In the genomic region with DNA sequence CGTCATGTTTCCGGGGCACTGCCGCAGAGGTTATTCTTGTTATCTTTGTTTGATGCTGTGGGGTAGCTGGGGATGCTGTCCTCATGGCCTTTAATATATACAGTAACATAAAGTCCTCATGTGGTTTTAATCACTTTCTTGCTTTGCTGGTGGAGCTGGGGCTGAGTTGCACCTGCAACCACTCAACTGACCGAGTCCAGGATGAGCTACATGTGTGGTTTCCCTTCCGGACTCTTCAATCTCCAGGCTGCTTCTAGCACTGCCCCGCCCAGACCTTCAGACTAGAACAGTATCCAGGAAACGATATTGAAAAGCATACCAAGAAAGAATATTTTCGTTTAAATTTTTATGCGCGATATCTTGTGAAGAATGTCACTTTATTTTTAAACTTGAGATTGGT, we compare ENCODE assay signal across 14 mouse cellular contexts.
DNase-seq lines count a peak whose midpoint lies in the region; ATAC-seq and TF ChIP-seq lines count a peak whose summit lies in the region.
"Had no signal": no experiment of that assay in that cellular context is flagged by ENCODE, and none has a peak within 500 bp of the region (broad histone marks: within the 10 kb centered on the region; RNA-seq: fewer than 3 reads in every experiment).

No protein-coding gene starts in this region.

- no peaks in the 10 kb centered on the region for H3K27me3 ChIP-seq in hindbrain, embryonic 13.5 days
- no peaks in the 10 kb centered on the region for H3K27me3 ChIP-seq in hindbrain, postnatal 0 days (ENCODE audit: insufficient read depth, low read length)
- no peaks in the 10 kb centered on the region for H3K27me3 ChIP-seq in midbrain, embryonic 15.5 days (replicated peaks)
- no peaks in the 10 kb centered on the region for H3K27me3 ChIP-seq in midbrain, embryonic 10.5 days (ENCODE audit: low read depth, poor library complexity, severe bottlenecking)
- H3K27me3 ChIP-seq in embryonic facial prominence, embryonic 13.5 days = no peaks in the 10 kb centered on the region
- no peaks in the 10 kb centered on the region for H3K27me3 ChIP-seq in limb, embryonic 14.5 days (ENCODE audit: control insufficient read depth, insufficient read depth, low read length)
- H3K27me3 ChIP-seq in thymus, adult 2 months (ENCODE audit: control insufficient read depth, insufficient read depth, low read length) = no peaks in the 10 kb centered on the region
- H3K27me3 ChIP-seq: forebrain, embryonic 12.5 days; heart, embryonic 13.5 days had no signal

- WGBS in hindbrain, embryonic 13.5 days = 88% methylated on average over 10 of the region's 10 CpGs
- WGBS in hindbrain, postnatal 0 days = 88% methylated on average over 10 of the region's 10 CpGs
- WGBS in midbrain, embryonic 15.5 days = 81% methylated on average over 10 of the region's 10 CpGs
- WGBS in midbrain, embryonic 10.5 days = 89% methylated on average over 10 of the region's 10 CpGs
- WGBS in embryonic facial prominence, embryonic 13.5 days = 35% methylated on average over 10 of the region's 10 CpGs
- WGBS in limb, embryonic 14.5 days = 56% methylated on average over 10 of the region's 10 CpGs
- WGBS in thymus, adult 2 months = 78% methylated on average over 10 of the region's 10 CpGs

- no peak for TF ChIP-seq CTCF in hindbrain, postnatal 0 days (IDR thresholded peaks at IDR 0.05; ENCODE audit: low read depth)
- TF ChIP-seq CTCF in thymus, adult 2 months (IDR thresholded peaks at IDR 0.05; ENCODE audit: borderline replicate concordance, control insufficient read depth, extremely low read depth, insufficient read depth, low read length, poor library complexity) = no peak

- no peak overlapping the region for H3K9ac ChIP-seq in hindbrain, embryonic 13.5 days
- H3K9ac ChIP-seq in hindbrain, postnatal 0 days (replicated peaks; ENCODE audit: low read length) = no peak overlapping the region
- H3K9ac ChIP-seq in midbrain, embryonic 15.5 days = no peak overlapping the region
- no peak overlapping the region for H3K9ac ChIP-seq in embryonic facial prominence, embryonic 13.5 days
- H3K9ac ChIP-seq in limb, embryonic 14.5 days (ENCODE audit: low read depth, low read length, severe bottlenecking) = no peak overlapping the region
- H3K9ac ChIP-seq: forebrain, embryonic 12.5 days; heart, embryonic 13.5 days; liver, postnatal 0 days had no signal

- no peak for TF ChIP-seq POLR2A in limb, embryonic 14.5 days (IDR thresholded peaks at IDR 0.05; ENCODE audit: borderline replicate concordance, extremely low read depth, insufficient read depth, insufficient read length)
- no peak for TF ChIP-seq POLR2A in thymus, adult 2 months (IDR thresholded peaks at IDR 0.05; ENCODE audit: control insufficient read depth, extremely low read depth, insufficient read depth, low read length, poor library complexity)

- peak overlapping the region; percentile 4; the same call in 1 of the 2 replicates for H3K27ac ChIP-seq in hindbrain, embryonic 13.5 days
- H3K27ac ChIP-seq in hindbrain, postnatal 0 days = no peak overlapping the region
- 0 out of 2 replicates have a peak overlapping the region, but pooled peaks have one; percentile 38 for H3K27ac ChIP-seq in midbrain, embryonic 15.5 days
- H3K27ac ChIP-seq in midbrain, embryonic 10.5 days (replicated peaks) = no peak overlapping the region
- H3K27ac ChIP-seq in embryonic facial prominence, embryonic 13.5 days = no peak overlapping the region
- no peak overlapping the region for H3K27ac ChIP-seq in limb, embryonic 14.5 days (replicated peaks; ENCODE audit: low read depth, low read length)
- H3K27ac ChIP-seq in thymus, adult 2 months (ENCODE audit: control insufficient read depth, insufficient read depth, low read length) = no peak overlapping the region
- H3K27ac ChIP-seq: forebrain, embryonic 12.5 days; heart, embryonic 13.5 days had no signal

- no peaks in the 10 kb centered on the region for H3K9me3 ChIP-seq in hindbrain, embryonic 13.5 days
- no peaks in the 10 kb centered on the region for H3K9me3 ChIP-seq in hindbrain, postnatal 0 days (ENCODE audit: low read length)
- no peaks in the 10 kb centered on the region for H3K9me3 ChIP-seq in midbrain, embryonic 15.5 days
- no peaks in the 10 kb centered on the region for H3K9me3 ChIP-seq in midbrain, embryonic 10.5 days (replicated peaks)
- H3K9me3 ChIP-seq in embryonic facial prominence, embryonic 13.5 days = no peaks in the 10 kb centered on the region
- no peaks in the 10 kb centered on the region for H3K9me3 ChIP-seq in limb, embryonic 14.5 days (ENCODE audit: control insufficient read depth, low read length)
- H3K9me3 ChIP-seq: forebrain, embryonic 12.5 days; heart, embryonic 13.5 days had no signal

- no peak for ATAC-seq in hindbrain, embryonic 13.5 days (ENCODE audit: low FRiP score)
- no peak for ATAC-seq in hindbrain, postnatal 0 days
- ATAC-seq in midbrain, embryonic 15.5 days (replicated peaks) = peak; percentile 35; the same call in 1 of the 2 replicates
- ATAC-seq in embryonic facial prominence, embryonic 13.5 days (ENCODE audit: insufficient number of reproducible peaks, insufficient read depth, low FRiP score, low TSS enrichment, low read depth) = no peak
- peak; percentile 34; the same call in 1 of the 2 replicates for ATAC-seq in limb, embryonic 14.5 days (ENCODE audit: low FRiP score, low read depth)
- ATAC-seq: activated CD4-positive, CD25-positive, alpha-beta regulatory T cell, adult 4 months; liver, postnatal 0 days; Patski had no signal

- no peaks in the 10 kb centered on the region for H3K36me3 ChIP-seq in hindbrain, embryonic 13.5 days
- H3K36me3 ChIP-seq in hindbrain, postnatal 0 days (ENCODE audit: insufficient read depth, low read length) = no peaks in the 10 kb centered on the region
- no peaks in the 10 kb centered on the region for H3K36me3 ChIP-seq in midbrain, embryonic 15.5 days (replicated peaks)
- H3K36me3 ChIP-seq in midbrain, embryonic 10.5 days = no peaks in the 10 kb centered on the region
- no peaks in the 10 kb centered on the region for H3K36me3 ChIP-seq in embryonic facial prominence, embryonic 13.5 days
- H3K36me3 ChIP-seq in limb, embryonic 14.5 days (ENCODE audit: control insufficient read depth, insufficient read depth, low read length) = no peaks in the 10 kb centered on the region
- no peaks in the 10 kb centered on the region for H3K36me3 ChIP-seq in thymus, adult 2 months (ENCODE audit: control insufficient read depth, insufficient read depth, low read length)
- H3K36me3 ChIP-seq: forebrain, embryonic 12.5 days; heart, embryonic 13.5 days had no signal

- H3K4me3 ChIP-seq in hindbrain, embryonic 13.5 days = no peak overlapping the region
- H3K4me3 ChIP-seq in hindbrain, postnatal 0 days (ENCODE audit: low read length) = no peak overlapping the region
- no peak overlapping the region for H3K4me3 ChIP-seq in midbrain, embryonic 15.5 days
- no peak overlapping the region for H3K4me3 ChIP-seq in midbrain, embryonic 10.5 days
- peak overlapping the region; percentile 23; the same call in 1 of the 2 replicates for H3K4me3 ChIP-seq in embryonic facial prominence, embryonic 13.5 days
- no peak overlapping the region for H3K4me3 ChIP-seq in limb, embryonic 14.5 days (replicated peaks; ENCODE audit: low read length)
- no peak overlapping the region for H3K4me3 ChIP-seq in thymus, adult 2 months (ENCODE audit: control insufficient read depth, insufficient read depth, low read length)
- H3K4me3 ChIP-seq: forebrain, embryonic 12.5 days; heart, embryonic 13.5 days had no signal

- H3K4me2 ChIP-seq in hindbrain, embryonic 13.5 days = no peak overlapping the region
- H3K4me2 ChIP-seq in hindbrain, postnatal 0 days (ENCODE audit: low read depth, low read length) = no peak overlapping the region
- no peak overlapping the region for H3K4me2 ChIP-seq in midbrain, embryonic 15.5 days
- peak overlapping the region; percentile 48 for H3K4me2 ChIP-seq in embryonic facial prominence, embryonic 13.5 days
- H3K4me2 ChIP-seq in limb, embryonic 14.5 days (replicated peaks; ENCODE audit: low read depth, low read length, severe bottlenecking) = no peak overlapping the region; the same call in 1 of the 2 replicates
- H3K4me2 ChIP-seq: forebrain, embryonic 12.5 days; heart, embryonic 13.5 days had no signal

- H3K4me1 ChIP-seq in hindbrain, embryonic 13.5 days (replicated peaks) = no peaks in the 10 kb centered on the region
- no peaks in the 10 kb centered on the region for H3K4me1 ChIP-seq in hindbrain, postnatal 0 days (ENCODE audit: insufficient read depth, low read length)
- H3K4me1 ChIP-seq in midbrain, embryonic 15.5 days = 0 out of 2 replicates have a peak, but pooled peaks cover 5% of the 10 kb centered on the region
- no peaks in the 10 kb centered on the region for H3K4me1 ChIP-seq in midbrain, embryonic 10.5 days
- H3K4me1 ChIP-seq in embryonic facial prominence, embryonic 13.5 days = peaks cover 4% of the 10 kb centered on the region; the same call in 1 of the 2 replicates
- peaks cover 5% of the 10 kb centered on the region; the same call in 1 of the 2 replicates for H3K4me1 ChIP-seq in limb, embryonic 14.5 days (ENCODE audit: control insufficient read depth, insufficient read depth, low read length)
- no peaks in the 10 kb centered on the region for H3K4me1 ChIP-seq in thymus, adult 2 months (replicated peaks; ENCODE audit: control insufficient read depth, insufficient read depth, low read length)
- H3K4me1 ChIP-seq: forebrain, embryonic 12.5 days had no signal

- no peak for DNase-seq in hindbrain, postnatal 0 days (ENCODE audit: low spot score)
- DNase-seq in midbrain, embryonic 10.5 days (ENCODE audit: low spot score) = no peak
- no peak for DNase-seq in limb, embryonic 14.5 days (ENCODE audit: low spot score)
- no peak for DNase-seq in thymus, adult 2 months
- DNase-seq in B cell, adult 2 months = no peak
- DNase-seq: heart, adult 11 months had no signal

Comparison
In these comparisons a context has a peak if more than half of its experiments do, and no peak if none do; other contexts are left out.
1. H3K27ac ChIP-seq: peak in hindbrain, embryonic 13.5 days (single experiment) and midbrain, embryonic 15.5 days (single experiment); none in hindbrain, postnatal 0 days (single experiment), midbrain, embryonic 10.5 days (single experiment), embryonic facial prominence, embryonic 13.5 days (single experiment), limb, embryonic 14.5 days (single experiment) and thymus, adult 2 months (single experiment).
2. ATAC-seq: peak in midbrain, embryonic 15.5 days (single experiment) and limb, embryonic 14.5 days (single experiment); none in hindbrain, embryonic 13.5 days (single experiment), hindbrain, postnatal 0 days (single experiment) and embryonic facial prominence, embryonic 13.5 days (single experiment).